Mouse (Mus musculus): ENCODE results near the gene Alkbh6. TPM values are rescaled to one million over a fixed set of nuclear protein-coding genes. Genes with fewer than 3 reads are reported as not detected.

Alkbh6 gene
- polyA plus RNA-seq, 1 experiment = 99.0 TPM

- 46% methylated on average over 10 of the region's 10 CpGs for WGBS
- Histone ChIP-seq H3K36me3 (ENCODE audit: control insufficient read depth, insufficient read depth, low read length) (no peaks in the 10 kb centered on the region), H3K27ac (ENCODE audit: insufficient read depth, low read depth, low read length) (no peak overlapping the region), H3K4me3 (ENCODE audit: insufficient read depth, low read depth, low read length) (no peak overlapping the region), H3K27me3 (replicated peaks; ENCODE audit: control insufficient read depth, insufficient read depth, low read length) (no peaks in the 10 kb centered on the region), H3K4me1 (ENCODE audit: control insufficient read depth, insufficient read depth, low read length) (no peaks in the 10 kb centered on the region)
- TF ChIP-seq CTCF (conservative IDR thresholded peaks at IDR 0.05; ENCODE audit: insufficient read depth, insufficient read length, low read depth, low read length) (no peak), POLR2A (IDR thresholded peaks at IDR 0.05; ENCODE audit: low read depth, low read length) (no peak)
- DNase-seq = no peak
Measured at GRCm38 (mm10) chr7:30295103-30295502, 13.4 kb upstream of the Alkbh6 start.

GRCm38 (mm10) chr7:30296816-30297215, 11.7 kb upstream of the Alkbh6 start:
- no peaks in the 10 kb centered on the region for H3K36me3 ChIP-seq (ENCODE audit: control insufficient read depth, insufficient read depth, low read length)
- no peaks in the 10 kb centered on the region for H3K4me1 ChIP-seq (ENCODE audit: control insufficient read depth, insufficient read depth, low read length)
- TF ChIP-seq POLR2A (IDR thresholded peaks at IDR 0.05; ENCODE audit: low read depth, low read length) (no peak), CTCF (conservative IDR thresholded peaks at IDR 0.05; ENCODE audit: insufficient read depth, insufficient read length, low read depth, low read length) (no peak)
- no peak for DNase-seq
- 93% methylated on average over 15 of the region's 15 CpGs for WGBS
- no peak overlapping the region for H3K27ac ChIP-seq (ENCODE audit: insufficient read depth, low read depth, low read length)
- no peaks in the 10 kb centered on the region for H3K27me3 ChIP-seq (replicated peaks; ENCODE audit: control insufficient read depth, insufficient read depth, low read length)
- no peak overlapping the region for H3K4me3 ChIP-seq (ENCODE audit: insufficient read depth, low read depth, low read length)

- no peak overlapping the region for H3K27ac ChIP-seq (ENCODE audit: insufficient read depth, low read depth, low read length)
- no peak for DNase-seq
- no peaks in the 10 kb centered on the region for H3K27me3 ChIP-seq (replicated peaks; ENCODE audit: control insufficient read depth, insufficient read depth, low read length)
- no peak overlapping the region for H3K4me3 ChIP-seq (ENCODE audit: insufficient read depth, low read depth, low read length)
- H3K36me3 ChIP-seq (ENCODE audit: control insufficient read depth, insufficient read depth, low read length) = no peaks in the 10 kb centered on the region
- TF ChIP-seq POLR2A (IDR thresholded peaks at IDR 0.05; ENCODE audit: low read depth, low read length) (no peak), CTCF (conservative IDR thresholded peaks at IDR 0.05; ENCODE audit: insufficient read depth, insufficient read length, low read depth, low read length) (no peak)
- H3K4me1 ChIP-seq (ENCODE audit: control insufficient read depth, insufficient read depth, low read length) = no peaks in the 10 kb centered on the region
- 87% methylated on average over 16 of the region's 16 CpGs for WGBS
Measured at GRCm38 (mm10) chr7:30297266-30297665, 11.3 kb upstream of the Alkbh6 start.

- 57% methylated on average over 3 of the region's 3 CpGs for WGBS
- Histone ChIP-seq H3K27ac (ENCODE audit: insufficient read depth, low read depth, low read length) (no peak overlapping the region), H3K4me3 (ENCODE audit: insufficient read depth, low read depth, low read length) (no peak overlapping the region), H3K36me3 (ENCODE audit: control insufficient read depth, insufficient read depth, low read length) (no peaks in the 10 kb centered on the region), H3K4me1 (ENCODE audit: control insufficient read depth, insufficient read depth, low read length) (no peaks in the 10 kb centered on the region), H3K27me3 (replicated peaks; ENCODE audit: control insufficient read depth, insufficient read depth, low read length) (no peaks in the 10 kb centered on the region)
- TF ChIP-seq POLR2A (IDR thresholded peaks at IDR 0.05; ENCODE audit: low read depth, low read length) (no peak), CTCF (conservative IDR thresholded peaks at IDR 0.05; ENCODE audit: insufficient read depth, insufficient read length, low read depth, low read length) (peak; percentile 72)
- no peak for DNase-seq
Measured at GRCm38 (mm10) chr7:30300914-30301313, 7.6 kb upstream of the Alkbh6 start.

- Histone ChIP-seq H3K27me3 (replicated peaks; ENCODE audit: control insufficient read depth, insufficient read depth, low read length) (no peaks in the 10 kb centered on the region), H3K4me1 (ENCODE audit: control insufficient read depth, insufficient read depth, low read length) (no peaks in the 10 kb centered on the region; the same call in 1 of the 2 replicates), H3K36me3 (ENCODE audit: control insufficient read depth, insufficient read depth, low read length) (no peaks in the 10 kb centered on the region), H3K4me3 (ENCODE audit: insufficient read depth, low read depth, low read length) (no peak overlapping the region), H3K27ac (ENCODE audit: insufficient read depth, low read depth, low read length) (no peak overlapping the region)
- WGBS = 86% methylated on average over 16 of the region's 16 CpGs
- DNase-seq = no peak
- TF ChIP-seq POLR2A (IDR thresholded peaks at IDR 0.05; ENCODE audit: low read depth, low read length) = no peak
- TF ChIP-seq CTCF (conservative IDR thresholded peaks at IDR 0.05; ENCODE audit: insufficient read depth, insufficient read length, low read depth, low read length) = peak; percentile 63
Measured at GRCm38 (mm10) chr7:30306083-30306779, 2.3 kb upstream of the Alkbh6 start.

GRCm38 (mm10) chr7:30309395-30310129, 1.0 kb downstream of the Alkbh6 start:
- TF ChIP-seq CTCF (conservative IDR thresholded peaks at IDR 0.05; ENCODE audit: insufficient read depth, insufficient read length, low read depth, low read length) = no peak
- TF ChIP-seq POLR2A (IDR thresholded peaks at IDR 0.05; ENCODE audit: low read depth, low read length) = peak; percentile 46
- no peaks in the 10 kb centered on the region for H3K36me3 ChIP-seq (ENCODE audit: control insufficient read depth, insufficient read depth, low read length)
- H3K4me1 ChIP-seq (ENCODE audit: control insufficient read depth, insufficient read depth, low read length) = no peaks in the 10 kb centered on the region; the same call in 1 of the 2 replicates
- peak overlapping the region; percentile 59 for H3K4me3 ChIP-seq (ENCODE audit: insufficient read depth, low read depth, low read length)
- no peaks in the 10 kb centered on the region for H3K27me3 ChIP-seq (replicated peaks; ENCODE audit: control insufficient read depth, insufficient read depth, low read length)
- peak overlapping the region; percentile 28; the same call in 1 of the 2 replicates for H3K27ac ChIP-seq (ENCODE audit: insufficient read depth, low read depth, low read length)
- peak; percentile 52 for DNase-seq
- 45% methylated on average over 15 of the region's 15 CpGs for WGBS

GRCm38 (mm10) chr7:30310136-30310535, 1.6 kb downstream of the Alkbh6 start:
- no peak for TF ChIP-seq CTCF (conservative IDR thresholded peaks at IDR 0.05; ENCODE audit: insufficient read depth, insufficient read length, low read depth, low read length)
- TF ChIP-seq POLR2A (IDR thresholded peaks at IDR 0.05; ENCODE audit: low read depth, low read length) = peak; percentile 87
- H3K27ac ChIP-seq (ENCODE audit: insufficient read depth, low read depth, low read length) = peak overlapping the region; percentile 28; the same call in 1 of the 2 replicates
- DNase-seq = peak; percentile 60
- H3K27me3 ChIP-seq (replicated peaks; ENCODE audit: control insufficient read depth, insufficient read depth, low read length) = no peaks in the 10 kb centered on the region
- 61% methylated on average over 12 of the region's 12 CpGs for WGBS
- H3K4me3 ChIP-seq (ENCODE audit: insufficient read depth, low read depth, low read length) = no peak overlapping the region
- H3K4me1 ChIP-seq (ENCODE audit: control insufficient read depth, insufficient read depth, low read length) = no peaks in the 10 kb centered on the region; the same call in 1 of the 2 replicates
- no peaks in the 10 kb centered on the region for H3K36me3 ChIP-seq (ENCODE audit: control insufficient read depth, insufficient read depth, low read length)

Measured in kidney, adult 2 months (tissue).